Mouse (Mus musculus) MEL (cell line): Measurements from ENCODE around the gene Rnf26. TPM values are rescaled to one million over a fixed set of nuclear protein-coding genes. Genes with fewer than 3 reads are reported as not detected.

ENCODE experiments used
- DNase-seq: peaks from one replicate; pipeline ENCODE4 v3.0.0; 2011; ENCODE audit warnings: low read depth, low spot score
- H3K27ac ChIP-seq: 2 replicates; pipeline ENCODE4 v1.5.1; 2012; ENCODE audit warnings: low read depth, mild to moderate bottlenecking, control low read depth, low read length, moderate library complexity; ENCODE audit not compliant: control insufficient read depth
- H3K27me3 ChIP-seq, 2 experiments: fragments of 150-350 bp in 1 of 2; sonication (generic) in 1 of 2; 2 replicates each; pipeline ENCODE4 v1.6.1; 2012; ENCODE audit warnings: low read length in 2 of 2, mild to moderate bottlenecking in 2 of 2, improper control_type of control experiment in 1 of 2, moderate library complexity in 1 of 2; ENCODE audit not compliant: insufficient read depth in 2 of 2, control insufficient read depth in 1 of 2
- H3K36me3 ChIP-seq, 2 experiments: 2 replicates each; pipeline ENCODE4 v1.6.1; 2012 to 2014; ENCODE audit warnings: low read length in 2 of 2, improper control_type of control experiment in 1 of 2, inconsistent platforms in 1 of 2, mild to moderate bottlenecking in 1 of 2; ENCODE audit not compliant: insufficient read depth in 2 of 2, control insufficient read depth in 1 of 2
- H3K4me1 ChIP-seq, 2 experiments: fragments of 150-350 bp in 1 of 2; sonication (generic) in 1 of 2; 2 replicates each; pipeline ENCODE4 v1.6.1; 2012; ENCODE audit warnings: low read length in 2 of 2, improper control_type of control experiment in 1 of 2, mild to moderate bottlenecking in 1 of 2; ENCODE audit not compliant: insufficient read depth in 2 of 2, control insufficient read depth in 1 of 2
- H3K4me3 ChIP-seq, 2 experiments: fragments of 150-350 bp in 1 of 2; sonication (generic) in 1 of 2; 2 replicates each; pipeline ENCODE4 v1.5.1; 2012; ENCODE audit warnings: low read depth in 2 of 2, low read length in 2 of 2, mild to moderate bottlenecking in 2 of 2, moderate library complexity in 2 of 2, control low read depth in 1 of 2, improper control_type of control experiment in 1 of 2; ENCODE audit not compliant: control insufficient read depth in 1 of 2, insufficient read depth in 1 of 2
- H3K79me2 ChIP-seq: 2 replicates; pipeline ENCODE4 v1.6.1; 2012; ENCODE audit warnings: mild to moderate bottlenecking, low read length, moderate library complexity; ENCODE audit not compliant: control insufficient read depth, poor library complexity, insufficient read depth
- H3K9ac ChIP-seq: 2 replicates; pipeline ENCODE4 v1.6.1; 2012; ENCODE audit warnings: low read depth, mild to moderate bottlenecking, control low read depth, low read length, moderate library complexity; ENCODE audit not compliant: control insufficient read depth, poor library complexity, severe bottlenecking
- H3K9me3 ChIP-seq: fragments of 150-350 bp; sonication (generic); replicated peaks from 2 replicates; pipeline ENCODE4 v1.6.1; 2012; ENCODE audit warnings: mild to moderate bottlenecking, low read length, improper control_type of control experiment, moderate library complexity; ENCODE audit not compliant: insufficient read depth
- BHLHE40 ChIP-seq: IDR thresholded peaks from 2 replicates; pipeline ENCODE4 v1.6.1; 2012; ENCODE audit warnings: low read depth, mild to moderate bottlenecking, inconsistent platforms, low read length, improper control_type of control experiment, borderline replicate concordance
- CHD1 ChIP-seq: IDR thresholded peaks from 2 replicates; pipeline ENCODE4 v1.6.1; 2012; ENCODE audit warnings: low read depth, mild to moderate bottlenecking, inconsistent platforms, low read length, improper control_type of control experiment
- CTCF ChIP-seq, 3 experiments: IDR thresholded peaks in 2 of 3; conservative IDR thresholded peaks in 1 of 3; 2 replicates each; pipeline ENCODE4 v1.5.1; 2011 to 2012; ENCODE audit warnings: low read length in 3 of 3, low read depth in 2 of 3, mild to moderate bottlenecking in 2 of 3, improper control_type of control experiment in 1 of 3, inconsistent platforms in 1 of 3, mixed read lengths in 1 of 3, moderate library complexity in 1 of 3; ENCODE audit not compliant: control insufficient read depth in 1 of 3, insufficient read depth in 1 of 3, poor library complexity in 1 of 3, severe bottlenecking in 1 of 3
- GATA1 ChIP-seq: IDR thresholded peaks from 2 replicates; pipeline ENCODE4 v1.6.1; 2011; ENCODE audit warnings: low read depth, low read length, improper control_type of control experiment
- JUND ChIP-seq: IDR thresholded peaks from 2 replicates; pipeline ENCODE4 v1.6.1; 2011; ENCODE audit warnings: low read depth, mild to moderate bottlenecking, improper control_type of control experiment, low read length
- MAX ChIP-seq: IDR thresholded peaks from 2 replicates; pipeline ENCODE4 v1.6.1; 2011; ENCODE audit warnings: low read length, improper control_type of control experiment
- MAZ ChIP-seq: IDR thresholded peaks from 2 replicates; pipeline ENCODE4 v1.6.1; 2012; ENCODE audit warnings: low read depth, mild to moderate bottlenecking, inconsistent platforms, low read length, improper control_type of control experiment
- MXI1 ChIP-seq: IDR thresholded peaks from 2 replicates; pipeline ENCODE4 v1.6.1; 2011; ENCODE audit warnings: mild to moderate bottlenecking, low read depth, low read length, improper control_type of control experiment
- MYB ChIP-seq: IDR thresholded peaks from 2 replicates; pipeline ENCODE4 v1.6.1; 2011; ENCODE audit warnings: mild to moderate bottlenecking, low read depth, low read length, improper control_type of control experiment
- NELFE ChIP-seq: IDR thresholded peaks from 2 replicates; pipeline ENCODE4 v1.6.1; 2011; ENCODE audit warnings: low read depth, low read length, improper control_type of control experiment
- POLR2AphosphoS2 ChIP-seq: IDR thresholded peaks from 2 replicates; pipeline ENCODE4 v1.6.1; 2011; ENCODE audit warnings: low read length, improper control_type of control experiment
- RAD21 ChIP-seq: IDR thresholded peaks from 2 replicates; pipeline ENCODE4 v1.6.1; 2011; ENCODE audit warnings: mild to moderate bottlenecking, low read depth, low read length, improper control_type of control experiment
- SIN3A ChIP-seq: IDR thresholded peaks from 2 replicates; pipeline ENCODE4 v1.6.1; 2012; ENCODE audit warnings: low read length, improper control_type of control experiment, inconsistent platforms
- SMC3 ChIP-seq: IDR thresholded peaks from 2 replicates; pipeline ENCODE4 v1.6.1; 2011; ENCODE audit warnings: low read depth, low read length, improper control_type of control experiment
- TBP ChIP-seq: IDR thresholded peaks from 2 replicates; pipeline ENCODE4 v1.8.0; 2011; ENCODE audit warnings: low read depth, low read length, improper control_type of control experiment
- USF2 ChIP-seq, 2 experiments: IDR thresholded peaks; 2 replicates each; pipeline ENCODE4 v1.6.1; 2011 to 2012; ENCODE audit warnings: improper control_type of control experiment in 2 of 2, low read length in 2 of 2, borderline replicate concordance in 1 of 2, inconsistent platforms in 1 of 2, low read depth in 1 of 2, mild to moderate bottlenecking in 1 of 2; ENCODE audit not compliant: insufficient read depth in 1 of 2
- ZC3H11A ChIP-seq: IDR thresholded peaks from 2 replicates; pipeline ENCODE4 v1.6.1; 2012; ENCODE audit warnings: low read depth, mild to moderate bottlenecking, inconsistent platforms, low read length, improper control_type of control experiment
- ZNF384 ChIP-seq: IDR thresholded peaks from 2 replicates; pipeline ENCODE4 v1.6.1; 2012; ENCODE audit warnings: low read depth, mild to moderate bottlenecking, inconsistent platforms, low read length, improper control_type of control experiment
- polyA plus RNA-seq, 2 experiments: library from polyadenylated mRNA; stranded (reverse) in 1 of 2; unstranded in 1 of 2; fragments of >175 nt in 1 of 2; fragments of >200 nt in 1 of 2; gene quantifications; 2 replicates each; pipeline versions ENCODE4 v1.2.1 to v1.2.4; 2012; ENCODE audit warnings: low replicate concordance in 2 of 2, low read depth in 1 of 2; ENCODE audit not compliant: insufficient read length in 2 of 2, insufficient read depth in 1 of 2, missing spikeins in 1 of 2
- total RNA-seq: library from RNA; depleted of rRNA; stranded (reverse); fragments of 300-350 nt; gene quantifications from 2 replicates; pipeline ENCODE4 v1.2.3, GENCODE M21; 2012

Gene Rnf26
- total and polyA plus RNA-seq, 3 experiments = 14.0 to 55.1 TPM; not detected in 1

- Histone ChIP-seq H3K4me1 (peaks cover 0 to 6% of the 10 kb centered on the region in 2 experiments; a peak in 1 of 4 replicates), H3K27ac (no peak overlapping the region), H3K4me3 (no peak overlapping the region), H3K79me2 (no peaks in the 10 kb centered on the region), H3K9me3 (no peaks in the 10 kb centered on the region), H3K36me3 (peaks cover 0 to 2% of the 10 kb centered on the region in 2 experiments; a peak in 1 of 4 replicates), H3K9ac (no peak overlapping the region), H3K27me3 (peaks cover under 1 to 1% of the 10 kb centered on the region in 2 experiments; a peak in 3 of 4 replicates)
- no peak for DNase-seq
- TF ChIP-seq ZNF384 (0 out of 2 replicates have a peak, but pooled peaks have one; percentile 42), SMC3 (no peak)
- TF ChIP-seq, all 39 proteins: peak for 1
Measured at GRCm38 (mm10) chr9:44127351-44127801, 14.1 kb upstream of the Rnf26 start.

GRCm38 (mm10) chr9:44126746-44127145 lies 13.4 kb upstream of the Rnf26 start:
- Histone ChIP-seq H3K27me3 (no peaks in the 10 kb centered on the region; a peak in 1 of 4 replicates), H3K4me1 (peaks cover 0 to 6% of the 10 kb centered on the region in 2 experiments; a peak in 1 of 4 replicates), H3K27ac (no peak overlapping the region), H3K9ac (no peak overlapping the region), H3K4me3 (no peak overlapping the region), H3K9me3 (no peaks in the 10 kb centered on the region), H3K79me2 (no peaks in the 10 kb centered on the region), H3K36me3 (peaks cover 0 to 2% of the 10 kb centered on the region in 2 experiments; a peak in 1 of 4 replicates)
- TF ChIP-seq USF2 (IDR thresholded peaks at IDR 0.05; ENCODE audit: borderline replicate concordance in 1 of 2, insufficient read depth in 1 of 2, low read depth in 1 of 2, low read length in 2 of 2) = no peak
- 0 out of 2 replicates have a peak, but pooled peaks have one; percentile 32 for TF ChIP-seq TBP
- DNase-seq = no peak

GRCm38 (mm10) chr9:44125546-44126428 lies 12.5 kb upstream of the Rnf26 start:
- peaks cover 0 to 6% of the 10 kb centered on the region in 2 experiments; a peak in 1 of 4 replicates for H3K4me1 ChIP-seq
- H3K79me2 ChIP-seq = no peaks in the 10 kb centered on the region
- H3K36me3 ChIP-seq = peaks cover 0 to 2% of the 10 kb centered on the region in 2 experiments; a peak in 1 of 4 replicates
- TF ChIP-seq BHLHE40 (peak; percentile 39; the same call in 1 of the 2 replicates), SIN3A (peak; percentile 58; the same call in 1 of the 2 replicates), RAD21 (peak; percentile 95), SMC3 (peak; percentile 86), ZNF384 (peak; percentile 38), MYB (no peak), CHD1 (no peak), ZC3H11A (peak; percentile 84), MXI1 (peak; percentile 61; the same call in 1 of the 2 replicates), GATA1 (no peak), POLR2AphosphoS2 (no peak), MAZ (0 out of 2 replicates have a peak, but pooled peaks have one; percentile 51), JUND (peak; percentile 32; the same call in 1 of the 2 replicates), CTCF (IDR thresholded peaks at IDR 0.05 in 2 of 3, conservative IDR thresholded peaks at IDR 0.05 in 1 of 3; ENCODE audit: control insufficient read depth in 1 of 3, insufficient read depth in 1 of 3, low read depth in 2 of 3, low read length in 3 of 3, poor library complexity in 1 of 3, severe bottlenecking in 1 of 3) (peak; percentile 82 to 96 (median 89)), NELFE (0 out of 2 replicates have a peak, but pooled peaks have one; percentile 22), MAX (no peak)
- TF ChIP-seq, all 39 proteins: peak for 11
- Histone ChIP-seq H3K4me3 (peak overlapping the region; percentile 45), H3K9me3 (no peaks in the 10 kb centered on the region), H3K27ac (no peak overlapping the region), H3K9ac (peak overlapping the region; percentile 42), H3K27me3 (no peaks in the 10 kb centered on the region)
- DNase-seq = peak; percentile 92
